Mouse (Mus musculus) limb, embryonic 11.5 days (tissue): ENCODE results near the gene Acox2. TPM values are rescaled to one million over a fixed set of nuclear protein-coding genes. Genes with fewer than 3 reads are reported as not detected.

Experiments
- ATAC-seq: fragments of 200-750 bp; cut with Nextera tagmentation; 2 replicates; pipeline ENCODE4 v1.8.0; 2017; ENCODE audit warnings: low read depth; ENCODE audit not compliant: insufficient number of reproducible peaks, low FRiP score, low TSS enrichment
- DNase-seq: peaks from one replicate; pipeline ENCODE4 v3.0.0-alpha.2; 2015; ENCODE audit warnings: low spot score
- H3K27ac ChIP-seq: fragments of 300-500 bp; sonication (generic); replicated peaks from 2 replicates; pipeline ENCODE4 v1.5.1; 2014; ENCODE audit warnings: low read depth, mild to moderate bottlenecking, low read length
- H3K27me3 ChIP-seq: fragments of 300-500 bp; sonication (generic); 2 replicates; pipeline ENCODE4 v1.6.1; 2014; ENCODE audit warnings: mild to moderate bottlenecking, low read length, mixed read lengths; ENCODE audit not compliant: control insufficient read depth, insufficient read depth
- H3K36me3 ChIP-seq: fragments of 300-500 bp; sonication (generic); 2 replicates; pipeline ENCODE4 v1.6.1; 2014; ENCODE audit warnings: mild to moderate bottlenecking, low read length, moderate library complexity, mixed read lengths; ENCODE audit not compliant: control insufficient read depth, insufficient read depth
- H3K4me1 ChIP-seq: fragments of 300-500 bp; sonication (generic); 2 replicates; pipeline ENCODE4 v1.6.1; 2014; ENCODE audit warnings: low read length, mixed read lengths; ENCODE audit not compliant: control insufficient read depth, insufficient read depth
- H3K4me2 ChIP-seq: fragments of 300-500 bp; sonication (generic); 2 replicates; pipeline ENCODE4 v1.6.1; 2014; ENCODE audit warnings: low read depth, mild to moderate bottlenecking, moderate library complexity; ENCODE audit not compliant: severe bottlenecking
- H3K4me3 ChIP-seq: fragments of 300-500 bp; sonication (generic); 2 replicates; pipeline ENCODE4 v1.5.1; 2014; ENCODE audit warnings: low read depth, low read length
- H3K9ac ChIP-seq: fragments of 300-500 bp; sonication (generic); 2 replicates; pipeline ENCODE4 v1.6.1; 2014; ENCODE audit warnings: mild to moderate bottlenecking, low read length
- H3K9me3 ChIP-seq: fragments of 300-500 bp; sonication (generic); 2 replicates; pipeline ENCODE4 v1.6.1; 2016; ENCODE audit warnings: low read length; ENCODE audit not compliant: control insufficient read depth
- WGBS: fragments of 180-500 bp; shearing (Covaris S2); extraction: QIAGEN DNeasy Blood & Tissue Kit; methylation state at CpG from one replicate; pipeline ENCODE4 v1.1.7; 2014; 5-methylcytosine and 5-hydroxymethylcytosine counted together
- polyA plus RNA-seq: library from polyadenylated mRNA; unstranded; fragments of >200 nt; fragmentation: Nextera tagmentation; extraction: Ambion mirVana; gene quantifications from 2 replicates; pipeline ENCODE4 v1.2.1, GENCODE M21; 2014

The Acox2 gene
- polyA plus RNA-seq, result 0.33 TPM in 1 of 2 replicates, not detected in the other

DNA sequence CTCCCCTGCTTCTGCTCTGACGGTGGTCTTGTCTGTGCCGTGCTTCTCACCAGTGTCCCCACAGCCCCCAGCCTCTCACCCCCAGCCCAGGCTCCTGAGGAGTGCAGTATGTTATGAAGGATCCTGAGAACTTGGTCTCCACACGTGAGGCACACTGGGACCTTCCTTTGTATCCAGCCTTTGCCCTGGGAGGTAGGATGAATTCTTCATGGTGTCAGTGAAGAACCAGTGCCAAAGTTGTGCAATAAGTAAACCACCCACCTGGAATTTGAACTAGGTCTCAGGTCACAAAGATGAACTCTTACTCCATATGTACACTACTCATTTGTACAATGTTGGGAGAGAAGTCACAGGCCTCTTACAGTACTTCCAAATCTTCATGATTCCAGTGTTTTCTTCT is at the start of gene Acox2:
Gene Acox2, minus strand, starts transcription at position 188 of the 400 bp plus-strand sequence.
- no peak within 1 kb of the TSS for H3K9ac ChIP-seq
- H3K4me2 ChIP-seq, result no peak within 1 kb of the TSS
- H3K27me3 ChIP-seq, result no peaks in the 10 kb centered on the region
- H3K9me3 ChIP-seq, result no peaks in the 10 kb centered on the region
- no peak for ATAC-seq
- no peaks in the 10 kb centered on the region for H3K36me3 ChIP-seq
- WGBS, result 83% methylated on average over 3 of the region's 3 CpGs
- no peaks in the 10 kb centered on the region; the same call in 1 of the 2 replicates for H3K4me1 ChIP-seq
- no peak within 1 kb of the TSS for H3K27ac ChIP-seq
- H3K4me3 ChIP-seq, result no peak within 1 kb of the TSS
- DNase-seq, result no peak

GRCm38 (mm10) chr14:8308650-8309049 is 49.5 kb upstream of the Acox2 start:
- Histone ChIP-seq H3K4me3 (no peak overlapping the region), H3K27me3 (no peaks in the 10 kb centered on the region), H3K27ac (no peak overlapping the region), H3K9me3 (no peaks in the 10 kb centered on the region), H3K4me2 (no peak overlapping the region), H3K9ac (no peak overlapping the region), H3K4me1 (no peaks in the 10 kb centered on the region; the same call in 1 of the 2 replicates), H3K36me3 (no peaks in the 10 kb centered on the region)
- ATAC-seq (no peak), DNase-seq (no peak)
- WGBS, result 55% methylated on average over 3 of the region's 3 CpGs

GRCm38 (mm10) chr14:8306884-8307283 is 47.7 kb upstream of the Acox2 start:
- Histone ChIP-seq H3K4me1 (no peaks in the 10 kb centered on the region; the same call in 1 of the 2 replicates), H3K4me2 (no peak overlapping the region), H3K9me3 (no peaks in the 10 kb centered on the region), H3K9ac (no peak overlapping the region), H3K36me3 (no peaks in the 10 kb centered on the region), H3K27me3 (no peaks in the 10 kb centered on the region), H3K27ac (no peak overlapping the region), H3K4me3 (no peak overlapping the region)
- DNase-seq (no peak), ATAC-seq (no peak)
- WGBS, result 78% methylated on average over 6 of the region's 6 CpGs

- no peak overlapping the region for H3K4me3 ChIP-seq
- ATAC-seq, result 0 out of 2 replicates have a peak, but pooled peaks have one; percentile 7
- H3K36me3 ChIP-seq, result no peaks in the 10 kb centered on the region
- H3K4me1 ChIP-seq, result no peaks in the 10 kb centered on the region; the same call in 1 of the 2 replicates
- no peak overlapping the region for H3K27ac ChIP-seq
- no peaks in the 10 kb centered on the region for H3K9me3 ChIP-seq
- H3K9ac ChIP-seq, result no peak overlapping the region
- 66% methylated on average over 3 of the region's 3 CpGs for WGBS
- no peak for DNase-seq
- no peaks in the 10 kb centered on the region for H3K27me3 ChIP-seq
- H3K4me2 ChIP-seq, result no peak overlapping the region
Measured at GRCm38 (mm10) chr14:8305014-8305413, 45.9 kb upstream of the Acox2 start.

DNA sequence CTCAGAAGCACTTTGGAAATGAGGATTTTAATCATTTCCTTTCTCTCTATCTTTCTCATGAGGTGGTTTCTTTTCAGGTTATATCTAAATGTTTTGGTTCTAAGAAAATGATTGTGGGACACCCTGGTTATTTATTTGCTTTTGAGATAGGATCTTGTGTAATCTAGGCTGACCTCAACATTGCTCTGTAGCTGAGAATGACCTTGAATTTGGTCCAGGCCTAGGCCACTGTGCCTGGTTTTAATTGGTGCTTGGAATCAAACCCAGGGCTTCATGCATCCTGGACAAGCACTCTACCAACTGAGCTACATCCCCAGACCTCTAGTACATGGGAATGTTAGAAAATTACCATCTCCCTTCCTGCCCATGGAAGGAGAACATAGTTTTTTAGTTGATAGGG is 44.9 kb upstream of the Acox2 start:
- DNase-seq, result no peak
- Histone ChIP-seq H3K36me3 (no peaks in the 10 kb centered on the region), H3K9me3 (no peaks in the 10 kb centered on the region)

GRCm38 (mm10) chr14:8302687-8303086 is 43.5 kb upstream of the Acox2 start:
- Histone ChIP-seq H3K4me3 (no peak overlapping the region), H3K4me2 (no peak overlapping the region), H3K36me3 (no peaks in the 10 kb centered on the region), H3K9ac (no peak overlapping the region), H3K27ac (no peak overlapping the region), H3K9me3 (no peaks in the 10 kb centered on the region), H3K27me3 (no peaks in the 10 kb centered on the region), H3K4me1 (no peaks in the 10 kb centered on the region)
- 8% methylated on average over 10 of the region's 10 CpGs for WGBS
- DNase-seq, result no peak
- ATAC-seq, result no peak

More for the DNA sequence above, 44.9 kb upstream of the Acox2 start:
- no peak overlapping the region for H3K9ac ChIP-seq
- no peak overlapping the region for H3K4me3 ChIP-seq
- no peaks in the 10 kb centered on the region for H3K4me1 ChIP-seq
- H3K27ac ChIP-seq, result no peak overlapping the region
- H3K27me3 ChIP-seq, result no peaks in the 10 kb centered on the region
- no peak for ATAC-seq
- no peak overlapping the region for H3K4me2 ChIP-seq

DNA sequence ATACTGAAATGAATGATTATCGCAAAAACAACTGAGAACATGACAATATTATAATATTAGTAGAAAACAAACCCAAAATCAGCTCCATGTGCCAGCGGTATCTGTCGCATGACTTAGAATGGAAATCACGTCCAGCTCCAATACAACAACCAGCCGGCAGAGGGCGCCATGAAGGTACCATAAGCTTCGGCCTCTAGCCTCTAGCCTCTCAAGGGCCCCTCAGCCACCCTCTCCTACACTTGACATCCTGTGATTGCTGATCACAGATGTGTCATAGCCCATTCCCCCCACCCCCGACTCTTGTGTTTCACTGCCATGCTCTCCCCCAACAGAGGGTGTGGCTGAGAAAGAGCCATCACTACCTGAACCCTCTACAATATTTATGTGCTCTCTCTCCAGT is 41.1 kb upstream of the Acox2 start:
- Histone ChIP-seq H3K4me2 (no peak overlapping the region), H3K4me3 (no peak overlapping the region), H3K4me1 (no peaks in the 10 kb centered on the region), H3K9me3 (no peaks in the 10 kb centered on the region), H3K27me3 (no peaks in the 10 kb centered on the region), H3K36me3 (no peaks in the 10 kb centered on the region), H3K27ac (no peak overlapping the region), H3K9ac (no peak overlapping the region)
- DNase-seq (peak; percentile 84), ATAC-seq (peak; percentile 32; the same call in 1 of the 2 replicates)
- 20% methylated on average over 8 of the region's 8 CpGs for WGBS

GRCm38 (mm10) chr14:8297889-8298293 is 38.7 kb upstream of the Acox2 start:
- ATAC-seq (no peak), DNase-seq (no peak)
- H3K27me3 ChIP-seq, result no peaks in the 10 kb centered on the region
- WGBS, result 70% methylated on average over 5 of the region's 5 CpGs
- H3K4me2 ChIP-seq, result no peak overlapping the region
- no peak overlapping the region for H3K9ac ChIP-seq
- no peak overlapping the region for H3K27ac ChIP-seq
- no peaks in the 10 kb centered on the region for H3K36me3 ChIP-seq
- no peaks in the 10 kb centered on the region for H3K9me3 ChIP-seq
- no peak overlapping the region for H3K4me3 ChIP-seq
- H3K4me1 ChIP-seq, result no peaks in the 10 kb centered on the region

DNA sequence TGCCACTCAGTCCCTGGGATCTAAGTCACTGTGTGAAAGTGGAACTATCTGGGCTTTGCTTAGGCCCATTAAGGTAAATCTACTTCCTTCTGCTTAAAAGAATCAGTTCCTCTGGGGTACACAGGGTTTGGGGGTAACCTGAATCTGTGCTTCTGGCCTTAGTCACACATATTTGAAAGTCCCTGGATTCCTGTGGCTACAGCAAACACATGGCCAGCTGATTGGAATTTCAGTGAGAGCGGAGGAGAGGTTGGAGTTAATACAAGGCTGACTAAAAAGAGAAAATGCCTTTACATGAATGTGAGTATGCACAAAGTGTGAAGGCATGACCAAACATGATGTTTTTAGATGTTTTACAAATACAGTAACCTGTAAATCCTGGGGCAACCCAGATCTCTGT is 35.1 kb upstream of the Acox2 start:
- Histone ChIP-seq H3K9me3 (no peaks in the 10 kb centered on the region), H3K4me2 (no peak overlapping the region), H3K9ac (no peak overlapping the region), H3K36me3 (no peaks in the 10 kb centered on the region), H3K27ac (no peak overlapping the region), H3K4me3 (no peak overlapping the region), H3K4me1 (no peaks in the 10 kb centered on the region), H3K27me3 (no peaks in the 10 kb centered on the region)
- WGBS, result 90% methylated on average over 1 of the region's 1 CpGs
- ATAC-seq (no peak), DNase-seq (no peak)
